Mouse (Mus musculus) CH12.LX (cell line): ENCODE measurements around the gene Dynll1. TPM values are rescaled to one million over a fixed set of nuclear protein-coding genes. Genes with fewer than 3 reads are reported as not detected.

Source experiments
- DNase-seq: peaks from one replicate; pipeline ENCODE4 v3.0.0-alpha.2; 2013; ENCODE audit errors: extremely low read depth
- H3K27ac ChIP-seq: 2 replicates; pipeline ENCODE4 v1.5.1; 2012; ENCODE audit warnings: low read depth, mild to moderate bottlenecking, control low read depth, moderate library complexity; ENCODE audit not compliant: insufficient read depth
- H3K27me3 ChIP-seq: replicated peaks from 2 replicates; pipeline ENCODE3; 2012; ENCODE audit warnings: inconsistent platforms
- H3K36me3 ChIP-seq, 2 experiments: replicated peaks in 1 of 2; 2 replicates each; pipeline versions ENCODE3 to v1.6.1; 2012; ENCODE audit warnings: inconsistent platforms in 1 of 2, low read length in 1 of 2, mild to moderate bottlenecking in 1 of 2, mixed read lengths in 1 of 2, moderate library complexity in 1 of 2; ENCODE audit not compliant: control insufficient read depth in 1 of 2, insufficient read depth in 1 of 2
- H3K4me1 ChIP-seq, 2 experiments: 2 replicates each; pipeline ENCODE4 v1.6.1; 2012; ENCODE audit warnings: inconsistent platforms in 1 of 2, moderate library complexity in 1 of 2; ENCODE audit not compliant: insufficient read depth in 2 of 2, control insufficient read depth in 1 of 2
- H3K4me2 ChIP-seq: 2 replicates; pipeline ENCODE4 v1.6.1; 2012; ENCODE audit warnings: low read depth, mild to moderate bottlenecking, control low read depth; ENCODE audit not compliant: poor library complexity, insufficient read depth, severe bottlenecking
- H3K4me3 ChIP-seq, 3 experiments: fragments of 150-350 bp in 1 of 3; sonication (generic) in 1 of 3; replicated peaks in 1 of 3; 2 replicates each; pipeline versions ENCODE3 to v1.5.1; 2011 to 2012; ENCODE audit warnings: low read depth in 2 of 3, low read length in 2 of 3, mild to moderate bottlenecking in 2 of 3, moderate library complexity in 2 of 3, control low read depth in 1 of 3, improper control_type of control experiment in 1 of 3, inconsistent platforms in 1 of 3, mixed read lengths in 1 of 3; ENCODE audit not compliant: poor library complexity in 1 of 3
- H3K79me2 ChIP-seq: replicated peaks from 2 replicates; pipeline ENCODE4 v1.6.1; 2012; ENCODE audit warnings: mild to moderate bottlenecking, moderate library complexity; ENCODE audit not compliant: control insufficient read depth, poor library complexity, insufficient read depth, severe bottlenecking; ENCODE audit errors: extremely low read depth
- H3K9ac ChIP-seq: 2 replicates; pipeline ENCODE4 v1.6.1; 2012; ENCODE audit warnings: low read depth, mild to moderate bottlenecking, control low read depth, moderate library complexity; ENCODE audit not compliant: insufficient read depth
- H3K9me3 ChIP-seq: replicated peaks from 2 replicates; pipeline ENCODE3; 2012; ENCODE audit warnings: low read length, inconsistent platforms, mixed read lengths
- BHLHE40 ChIP-seq: IDR thresholded peaks from 2 replicates; pipeline ENCODE4 v1.6.1; 2011; ENCODE audit warnings: mild to moderate bottlenecking, low read depth, low read length, improper control_type of control experiment
- CHD1 ChIP-seq: IDR thresholded peaks from 2 replicates; pipeline ENCODE4 v1.6.1; 2012; ENCODE audit warnings: low read depth, low read length, improper control_type of control experiment, inconsistent platforms
- CHD2 ChIP-seq: IDR thresholded peaks from 2 replicates; pipeline ENCODE4 v1.6.1; 2011; ENCODE audit warnings: low read length, improper control_type of control experiment
- CTCF ChIP-seq, 2 experiments: IDR thresholded peaks in 1 of 2; conservative IDR thresholded peaks in 1 of 2; 2 replicates each; pipeline ENCODE4 v1.5.1; 2011 to 2012; ENCODE audit warnings: low read depth in 2 of 2, low read length in 2 of 2, improper control_type of control experiment in 1 of 2, inconsistent platforms in 1 of 2, mild to moderate bottlenecking in 1 of 2, moderate library complexity in 1 of 2
- E2F4 ChIP-seq: IDR thresholded peaks from 2 replicates; pipeline ENCODE4 v1.6.1; 2011; ENCODE audit warnings: low read depth, low read length, improper control_type of control experiment; ENCODE audit not compliant: insufficient replicate concordance
- ELF1 ChIP-seq: IDR thresholded peaks from 2 replicates; pipeline ENCODE4 v1.6.1; 2014; ENCODE audit warnings: low read depth, mild to moderate bottlenecking, inconsistent platforms, low read length, improper control_type of control experiment
- EP300 ChIP-seq: IDR thresholded peaks from 2 replicates; pipeline ENCODE4 v1.6.1; 2011; ENCODE audit warnings: low read length, improper control_type of control experiment
- ETS1 ChIP-seq: conservative IDR thresholded peaks from 2 replicates; pipeline ENCODE4 v1.6.1; 2012; ENCODE audit warnings: low read depth, mild to moderate bottlenecking, inconsistent platforms, low read length, improper control_type of control experiment, moderate library complexity
- GABPA ChIP-seq: IDR thresholded peaks from 2 replicates; pipeline ENCODE4 v1.6.1; 2012; ENCODE audit warnings: low read depth, low read length, improper control_type of control experiment, inconsistent platforms; ENCODE audit not compliant: insufficient replicate concordance
- HCFC1 ChIP-seq: IDR thresholded peaks from 2 replicates; pipeline ENCODE4 v1.6.1; 2012; ENCODE audit warnings: low read depth, mild to moderate bottlenecking, inconsistent platforms, low read length, improper control_type of control experiment
- IRF4 ChIP-seq: IDR thresholded peaks from 2 replicates; pipeline ENCODE4 v1.6.1; 2014; ENCODE audit warnings: low read depth, mild to moderate bottlenecking, inconsistent platforms, low read length, improper control_type of control experiment
- MAFK ChIP-seq: IDR thresholded peaks from 2 replicates; pipeline ENCODE4 v1.6.1; 2011; ENCODE audit warnings: low read length, improper control_type of control experiment; ENCODE audit not compliant: insufficient replicate concordance
- MAZ ChIP-seq: IDR thresholded peaks from 2 replicates; pipeline ENCODE4 v1.6.1; 2012; ENCODE audit warnings: low read depth, mild to moderate bottlenecking, inconsistent platforms, low read length, improper control_type of control experiment, moderate library complexity
- MEF2A ChIP-seq: IDR thresholded peaks from 2 replicates; pipeline ENCODE4 v1.6.1; 2014; ENCODE audit warnings: low read depth, mild to moderate bottlenecking, inconsistent platforms, low read length, improper control_type of control experiment, borderline replicate concordance
- MXI1 ChIP-seq: IDR thresholded peaks from 2 replicates; pipeline ENCODE4 v1.6.1; 2011; ENCODE audit warnings: mild to moderate bottlenecking, low read depth, low read length, improper control_type of control experiment
- MYC ChIP-seq: IDR thresholded peaks from 2 replicates; pipeline ENCODE4 v1.6.1; 2011; ENCODE audit warnings: low read depth, mild to moderate bottlenecking, improper control_type of control experiment, low read length
- NELFE ChIP-seq: IDR thresholded peaks from 2 replicates; pipeline ENCODE4 v1.6.1; 2011; ENCODE audit warnings: low read depth, low read length, improper control_type of control experiment
- NRF1 ChIP-seq: IDR thresholded peaks from 2 replicates; pipeline ENCODE4 v1.6.1; 2014; ENCODE audit warnings: low read depth, mild to moderate bottlenecking, inconsistent platforms, low read length, improper control_type of control experiment, moderate library complexity
- PAX5 ChIP-seq: IDR thresholded peaks from 2 replicates; pipeline ENCODE4 v1.6.1; 2012; ENCODE audit warnings: low read length, inconsistent platforms, mixed read lengths
- POLR2A ChIP-seq: IDR thresholded peaks from 2 replicates; pipeline ENCODE4 v1.6.1; 2011; ENCODE audit warnings: low read depth, mild to moderate bottlenecking, improper control_type of control experiment, low read length
- RAD21 ChIP-seq: IDR thresholded peaks from 2 replicates; pipeline ENCODE4 v1.6.1; 2011; ENCODE audit warnings: low read depth, mild to moderate bottlenecking, low read length, improper control_type of control experiment, moderate library complexity
- RCOR1 ChIP-seq: conservative IDR thresholded peaks from 2 replicates; pipeline ENCODE4 v1.6.1; 2012; ENCODE audit warnings: low read depth, mild to moderate bottlenecking, inconsistent platforms, low read length, improper control_type of control experiment
- SIN3A ChIP-seq: IDR thresholded peaks from 2 replicates; pipeline ENCODE4 v1.6.1; 2012; ENCODE audit warnings: low read length, improper control_type of control experiment, inconsistent platforms
- SMC3 ChIP-seq: IDR thresholded peaks from 2 replicates; pipeline ENCODE4 v1.6.1; 2011; ENCODE audit warnings: low read depth, low read length, improper control_type of control experiment
- TBP ChIP-seq: conservative IDR thresholded peaks from 2 replicates; pipeline ENCODE4 v1.6.1; 2011; ENCODE audit warnings: low read depth, low read length, improper control_type of control experiment
- TCF12 ChIP-seq: IDR thresholded peaks from 2 replicates; pipeline ENCODE4 v1.6.1; 2014; ENCODE audit warnings: low read depth, mild to moderate bottlenecking, inconsistent platforms, low read length, improper control_type of control experiment
- UBTF ChIP-seq: IDR thresholded peaks from 2 replicates; pipeline ENCODE4 v1.6.1; 2012; ENCODE audit warnings: low read depth, mild to moderate bottlenecking, inconsistent platforms, low read length, improper control_type of control experiment, moderate library complexity
- USF1 ChIP-seq: IDR thresholded peaks from 2 replicates; pipeline ENCODE4 v1.6.1; 2014; ENCODE audit warnings: low read depth, mild to moderate bottlenecking, inconsistent platforms, low read length, improper control_type of control experiment
- ZC3H11A ChIP-seq: IDR thresholded peaks from 2 replicates; pipeline ENCODE4 v1.6.1; 2012; ENCODE audit warnings: low read depth, mild to moderate bottlenecking, inconsistent platforms, low read length, improper control_type of control experiment
- ZKSCAN1 ChIP-seq: IDR thresholded peaks from 2 replicates; pipeline ENCODE4 v1.6.1; 2012; ENCODE audit warnings: low read depth, inconsistent platforms, low read length, improper control_type of control experiment, borderline replicate concordance
- ZMIZ1 ChIP-seq: IDR thresholded peaks from 2 replicates; pipeline ENCODE4 v1.6.1; 2012; ENCODE audit warnings: low read depth, mild to moderate bottlenecking, inconsistent platforms, low read length, improper control_type of control experiment
- ZNF384 ChIP-seq: IDR thresholded peaks from 2 replicates; pipeline ENCODE4 v1.6.1; 2012; ENCODE audit warnings: low read depth, low read length, improper control_type of control experiment, inconsistent platforms
- dilution Hi-C: fragments of 300-500 bp; cut with MboI; formaldehyde crosslinking; loops from 2 replicates; pipeline ENCODE4 v1.14.3; 2020; ENCODE audit warnings: low sequenced_read_pairs; ENCODE audit not compliant: extremely low pct_unique_long_range_greater_than_20kb, extremely low pct_ligation_motif_present
- in situ Hi-C: fragments of 300-500 bp; cut with MboI; formaldehyde crosslinking; loops from 3 replicates; pipeline ENCODE4 v1.14.3; 2019; ENCODE audit warnings: low sequenced_read_pairs, low pct_ligation_motif_present, low pct_unique_long_range_greater_than_20kb, mixed read lengths
- polyA plus RNA-seq: library from polyadenylated mRNA; unstranded; fragments of >175 nt; gene quantifications from 2 replicates; pipeline ENCODE4 v1.2.1, GENCODE M21; 2012; ENCODE audit warnings: low read depth; ENCODE audit not compliant: insufficient read length
- total RNA-seq, 2 experiments: library from RNA; depleted of rRNA; stranded (reverse); fragments of 300-350 nt in 1 of 2; fragments of >200 nt in 1 of 2; gene quantifications; 2 replicates each; pipeline ENCODE4 v1.2.3; 2012 to 2014

Dynll1 gene
- total and polyA plus RNA-seq, 3 experiments: 312 to 646 (median 456) TPM

DNA sequence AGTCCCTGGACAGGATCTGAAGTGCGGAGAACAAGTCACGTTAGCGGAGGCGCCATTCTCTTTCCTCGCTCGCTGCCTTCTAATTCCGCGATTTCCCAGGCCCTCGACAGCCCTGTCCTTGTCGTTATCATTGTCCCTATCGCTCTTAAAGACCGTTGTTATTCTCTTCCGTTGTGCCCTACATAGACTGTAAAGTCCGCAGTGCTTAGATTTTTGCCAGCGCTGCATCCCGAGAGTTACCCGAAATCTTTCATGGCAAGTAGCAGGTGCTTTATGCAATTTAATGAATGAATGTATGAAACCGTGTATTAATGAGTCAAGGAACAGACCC lies 48.4 kb upstream of the Dynll1 start:
- peaks cover 4% of the 10 kb centered on the region for H3K9me3 ChIP-seq
- no peak for DNase-seq
- peak overlapping the region; percentile 72 for H3K9ac ChIP-seq
- peak overlapping the region; percentile 28; the same call in 1 of the 2 replicates for H3K27ac ChIP-seq
- H3K4me2 ChIP-seq: peak overlapping the region; percentile 37
- H3K36me3 ChIP-seq: peaks cover 21 to 30% of the 10 kb centered on the region in 2 experiments
- H3K4me3 ChIP-seq: peak overlapping the region; percentile 70 to 97 (median 83)
- no peak for TF ChIP-seq CHD2
- TF ChIP-seq ZC3H11A: no peak
- TF ChIP-seq MAZ: no peak
- no peak for TF ChIP-seq ZKSCAN1
- TF ChIP-seq ETS1: no peak
- TF ChIP-seq UBTF: no peak
- TF ChIP-seq RAD21: no peak
- TF ChIP-seq POLR2A: no peak
- no peak for TF ChIP-seq E2F4
- TF ChIP-seq PAX5: no peak
- TF ChIP-seq CHD1: no peak
- TF ChIP-seq RCOR1: no peak
- TF ChIP-seq MXI1: no peak; the same call in 1 of the 2 replicates
- no peak; the same call in 1 of the 2 replicates for TF ChIP-seq SIN3A
- TF ChIP-seq ZNF384: no peak
- no peak for TF ChIP-seq MAFK
- peaks cover 38% of the 10 kb centered on the region for H3K79me2 ChIP-seq
- dilution Hi-C loops (no loop called here), in situ Hi-C loops (loop anchor here (5.0 kb wide), 1 partner anchor 93 kb away; no protein-coding TSS in a partner anchor)
- no peaks in the 10 kb centered on the region for H3K27me3 ChIP-seq
- peaks cover 0 to 11% of the 10 kb centered on the region in 2 experiments; a peak in 2 of 4 replicates for H3K4me1 ChIP-seq

DNA sequence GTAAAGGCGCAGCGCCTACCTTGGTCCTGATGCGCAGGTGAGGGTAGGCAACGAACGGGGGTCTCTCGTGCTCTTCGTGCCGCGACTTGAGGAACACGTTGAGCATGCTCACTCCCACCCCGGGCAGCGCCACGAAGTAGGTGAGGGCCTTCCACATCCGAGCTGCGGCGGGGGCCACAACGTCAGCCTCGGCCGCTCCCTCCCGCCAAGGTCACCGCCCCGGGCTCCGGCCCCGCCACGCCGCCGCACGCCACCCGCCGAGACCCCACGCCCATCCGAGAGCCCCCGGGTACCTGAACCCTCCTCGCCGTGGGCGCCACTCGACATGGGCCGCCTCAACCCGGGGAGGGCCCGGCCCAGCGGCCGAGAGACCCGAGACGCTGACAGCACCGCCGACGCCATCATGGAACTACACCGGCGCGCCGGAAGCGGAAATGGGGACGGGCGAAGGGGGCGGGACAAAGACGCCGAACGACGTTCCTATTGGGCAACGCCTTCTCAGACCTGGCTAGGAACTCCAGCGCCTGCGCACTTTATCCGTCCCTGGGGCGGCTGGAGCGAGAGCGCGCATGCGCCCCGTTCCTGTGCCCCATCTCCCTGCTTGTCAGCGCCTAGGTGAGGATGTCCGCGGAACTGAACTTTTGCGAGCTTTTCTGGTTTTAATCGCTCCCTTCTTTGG lies 47.9 kb upstream of the Dynll1 start, which contains the start of gene Cox6a1:
Gene Cox6a1, minus strand, starts transcription at position 436 of the 679 bp plus-strand sequence.
- Histone ChIP-seq H3K9me3 (peaks cover 4% of the 10 kb centered on the region), H3K27ac (peak within 1 kb of the TSS; percentile 28; the same call in 1 of the 2 replicates), H3K9ac (peak within 1 kb of the TSS; percentile 72), H3K79me2 (peaks cover 43% of the 10 kb centered on the region), H3K4me3 (peak within 1 kb of the TSS; percentile 92 to 97 (median 93)), H3K4me2 (peak within 1 kb of the TSS; percentile 96), H3K27me3 (no peaks in the 10 kb centered on the region), H3K4me1 (peaks cover 0 to 11% of the 10 kb centered on the region in 2 experiments; a peak in 2 of 4 replicates), H3K36me3 (peaks cover 25 to 35% of the 10 kb centered on the region in 2 experiments)
- in situ Hi-C loops: loop anchor here (5.0 kb wide), 1 partner anchor 94 kb away; no protein-coding TSS in a partner anchor
- dilution Hi-C loops: no loop called here
- DNase-seq: peak; percentile 99
- TF ChIP-seq MXI1 (peak; percentile 50; the same call in 1 of the 2 replicates), GABPA (no peak), SIN3A (0 out of 2 replicates have a peak, but pooled peaks have one; percentile 42), ELF1 (peak; percentile 84), MAZ (0 out of 2 replicates have a peak, but pooled peaks have one; percentile 32), SMC3 (no peak), EP300 (no peak), TCF12 (peak; percentile 87), NRF1 (peak; percentile 97), CTCF (conservative IDR thresholded peaks at IDR 0.05 in 1 of 2, IDR thresholded peaks at IDR 0.05 in 1 of 2; ENCODE audit: low read depth in 2 of 2, low read length in 2 of 2) (no peak), ZNF384 (no peak), USF1 (no peak), TBP (peak; percentile 66), UBTF (no peak), IRF4 (no peak), POLR2A (peak; percentile 89), ZMIZ1 (peak; percentile 77; the same call in 1 of the 2 replicates), NELFE (peak; percentile 86), RCOR1 (no peak), BHLHE40 (no peak), MEF2A (peak; percentile 20; the same call in 1 of the 2 replicates), HCFC1 (peak; percentile 86), MYC (no peak)
